Mouse (Mus musculus): ENCODE data around the gene Gm21882.
"Not testable (repeated sequence)": the region's sequence is repeated elsewhere in the genome, so short reads cannot be mapped to it uniquely, and the experiment has no call there.

The Gm21882 gene

DNA sequence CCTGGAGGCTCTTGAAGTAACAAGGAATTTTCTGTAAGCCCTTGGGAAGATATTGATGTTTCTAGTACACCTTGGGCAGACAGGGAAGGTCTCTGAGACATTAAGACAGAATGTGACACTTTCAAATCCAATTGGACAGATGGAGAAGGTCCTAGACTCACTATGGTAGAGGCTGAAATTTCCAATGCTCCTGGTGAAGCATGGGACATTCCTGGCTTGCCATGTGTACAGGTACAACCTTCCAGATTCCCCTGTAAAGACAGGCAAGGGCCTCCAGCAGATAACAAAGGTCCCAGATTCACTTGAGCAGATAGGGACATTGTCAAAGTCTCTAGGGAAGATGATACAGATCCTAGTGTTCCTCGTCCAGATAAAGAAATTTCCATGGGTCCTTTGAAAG lies at the start of gene Gm21882:
Gene Gm21882 (minus strand): TSS at position 101 of the 400 bp plus-strand sequence.
- DNase-seq, result not testable (repeated sequence)

All from lung, postnatal 36 days (tissue).